Mouse (Mus musculus): Measurements from ENCODE around the gene Gm17079. TPM values are rescaled to one million over a fixed set of nuclear protein-coding genes. Genes with fewer than 3 reads are reported as not detected.

Gene Gm17079
- not detected for polyA plus RNA-seq (2017; shearing (Covaris generic))

DNA sequence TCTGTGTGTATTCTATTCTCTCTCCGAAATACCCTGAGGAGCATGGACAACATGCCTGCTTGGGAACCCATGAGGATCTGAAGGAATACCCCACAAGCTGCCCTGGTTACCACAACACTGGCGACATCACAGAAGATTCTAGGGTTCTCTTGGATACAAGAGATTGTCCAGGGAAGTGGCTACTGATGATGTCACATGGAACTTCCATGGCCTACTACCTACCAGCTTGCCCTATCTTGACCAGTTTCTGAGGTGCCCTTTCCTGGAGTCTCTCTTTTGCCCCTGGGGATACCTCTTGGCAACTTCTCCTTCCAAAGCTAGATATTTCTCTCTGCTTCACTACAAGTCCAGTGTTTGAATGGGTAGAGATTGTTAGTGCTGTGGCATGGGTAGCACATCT is at the start of gene Gm17079:
Gm17079 (minus strand) TSS at position 101 of the 400 bp plus-strand sequence.

DNA sequence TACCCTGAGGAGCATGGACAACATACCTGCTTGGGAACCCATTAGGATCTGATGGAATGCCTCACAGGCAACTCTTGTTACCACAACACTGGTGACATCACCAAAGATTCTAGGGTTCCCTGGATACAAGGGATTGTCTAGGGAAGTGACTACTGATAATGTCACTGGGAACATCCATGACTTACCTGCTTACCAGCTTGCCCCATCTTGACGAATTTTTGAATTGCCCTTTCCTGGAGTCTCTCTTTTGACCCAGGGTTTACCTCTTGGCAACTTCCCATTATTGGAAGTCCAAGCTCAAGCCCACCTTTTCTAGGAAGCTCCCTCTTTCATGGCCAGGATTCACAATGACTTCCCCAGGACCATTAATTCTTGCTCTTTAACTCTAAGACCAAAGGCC is 21.8 kb upstream of the Gm17079 start, which contains the start of gene Gm5800:
Gm5800 (minus strand) TSS at position 101 of the 400 bp plus-strand sequence.

Other genes with a start within 250 kb of the Gm17079 start
- not detected for gene Vmn2r89, start 243.6 kb downstream of the Gm17079 start, polyA plus RNA-seq (2017; shearing (Covaris generic))
- gene Gm5622, start 142.7 kb downstream of the Gm17079 start, polyA plus RNA-seq (2017; shearing (Covaris generic)), result not detected
- gene Gm17175, start 121.4 kb downstream of the Gm17079 start, polyA plus RNA-seq (2017; shearing (Covaris generic)), result not detected
- not detected for gene Gm17174, start 103.3 kb downstream of the Gm17079 start, polyA plus RNA-seq (2017; shearing (Covaris generic))
- gene Gm17078, start 84.2 kb downstream of the Gm17079 start, polyA plus RNA-seq (2017; shearing (Covaris generic)), result not detected
- not detected for gene Gm4181, start 59.8 kb downstream of the Gm17079 start, polyA plus RNA-seq (2017; shearing (Covaris generic))
- gene Gm5800, start 21.7 kb upstream of the Gm17079 start, polyA plus RNA-seq (2017; shearing (Covaris generic)), result not detected
- gene Ang4, start 78.1 kb upstream of the Gm17079 start, polyA plus RNA-seq (2017; shearing (Covaris generic)), result not detected
- gene AY358078, start 104.6 kb upstream of the Gm17079 start, polyA plus RNA-seq (2017; shearing (Covaris generic)), result not detected
- gene Ear6, start 158.2 kb upstream of the Gm17079 start, polyA plus RNA-seq (2017; shearing (Covaris generic)), result not detected
- gene Mettl17, start 189.4 kb upstream of the Gm17079 start, polyA plus RNA-seq (2017; shearing (Covaris generic)), result 50.9 TPM
- 0.29 TPM for gene Slc39a2, start 197.4 kb upstream of the Gm17079 start, polyA plus RNA-seq (2017; shearing (Covaris generic))
- gene Ndrg2, start 218.7 kb upstream of the Gm17079 start, polyA plus RNA-seq (2017; shearing (Covaris generic)), result 29.5 TPM
- gene Tppp2, start 223.0 kb upstream of the Gm17079 start, polyA plus RNA-seq (2017; shearing (Covaris generic)), result not detected
- not detected for gene Rnase13, start 227.3 kb upstream of the Gm17079 start, polyA plus RNA-seq (2017; shearing (Covaris generic))

Data from naive thymus-derived CD4-positive, alpha-beta T cell, adult 5 months (primary cell).